Mouse (Mus musculus): ENCODE data around the gene Mef2d.

Gene Mef2d

DNA sequence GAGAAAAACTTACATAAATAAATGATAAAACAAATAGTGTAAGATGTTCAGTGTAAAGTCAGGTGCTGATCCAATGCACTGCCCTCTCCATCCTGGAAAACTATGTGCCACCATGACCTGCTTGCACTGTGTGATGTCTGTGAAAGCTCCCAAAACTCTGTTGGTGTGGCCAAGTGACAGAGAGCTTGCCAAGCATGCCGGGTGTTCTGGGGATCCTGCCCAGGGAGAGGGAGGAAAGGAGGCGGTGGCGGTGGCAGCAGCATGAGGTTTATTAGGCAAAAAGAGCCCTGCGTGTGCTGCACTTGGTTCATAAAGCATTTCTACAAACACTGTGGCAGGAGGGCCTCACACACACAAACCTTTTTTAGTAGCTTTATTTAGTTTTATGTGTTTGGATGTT is 39.2 kb downstream of the Mef2d start:
- no peak for DNase-seq (ENCODE audit: low read depth, low spot score)

DNA sequence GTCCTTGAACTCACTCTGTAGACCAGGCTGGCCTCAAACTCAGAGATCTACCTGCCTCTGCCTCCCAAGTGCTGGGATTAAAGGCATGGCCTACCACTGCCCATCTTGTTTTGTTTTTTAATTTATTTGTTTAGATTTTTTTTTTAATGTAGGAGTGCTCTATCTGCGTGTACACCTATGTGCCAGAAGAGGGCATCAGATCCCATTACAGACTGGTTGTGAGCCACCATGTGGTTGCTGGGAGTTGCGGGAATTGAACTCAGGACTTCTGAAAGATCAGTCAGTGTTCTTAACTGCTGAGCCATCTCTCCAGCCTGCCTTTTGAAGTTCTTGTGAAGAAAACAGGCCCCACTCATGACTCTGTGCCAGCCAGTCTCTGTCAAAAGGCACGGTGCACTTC is 44.3 kb downstream of the Mef2d start:
- peak; percentile 45 for DNase-seq (ENCODE audit: low read depth, low spot score)

DNA sequence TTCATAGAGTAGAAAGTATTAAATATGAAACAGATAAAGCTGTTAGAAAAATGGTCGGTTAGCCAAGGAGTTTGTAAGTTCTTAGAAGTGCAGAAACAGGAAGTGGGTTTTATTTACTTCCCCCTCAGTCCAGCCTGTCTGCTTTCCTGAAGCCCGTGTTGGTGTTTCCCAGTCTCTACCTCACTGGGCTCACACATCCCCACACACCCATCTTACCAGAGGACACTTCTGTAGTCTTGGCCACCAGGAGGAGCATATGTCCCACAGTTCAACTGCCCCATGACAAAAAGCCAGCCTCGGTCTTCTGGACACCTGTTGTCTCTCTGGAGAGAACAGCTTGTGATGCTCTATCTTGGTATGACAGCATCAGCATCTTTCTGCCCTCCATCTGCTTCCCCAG is 49.0 kb downstream of the Mef2d start:
- DNase-seq (ENCODE audit: low read depth, low spot score) = peak; percentile 46

DNA sequence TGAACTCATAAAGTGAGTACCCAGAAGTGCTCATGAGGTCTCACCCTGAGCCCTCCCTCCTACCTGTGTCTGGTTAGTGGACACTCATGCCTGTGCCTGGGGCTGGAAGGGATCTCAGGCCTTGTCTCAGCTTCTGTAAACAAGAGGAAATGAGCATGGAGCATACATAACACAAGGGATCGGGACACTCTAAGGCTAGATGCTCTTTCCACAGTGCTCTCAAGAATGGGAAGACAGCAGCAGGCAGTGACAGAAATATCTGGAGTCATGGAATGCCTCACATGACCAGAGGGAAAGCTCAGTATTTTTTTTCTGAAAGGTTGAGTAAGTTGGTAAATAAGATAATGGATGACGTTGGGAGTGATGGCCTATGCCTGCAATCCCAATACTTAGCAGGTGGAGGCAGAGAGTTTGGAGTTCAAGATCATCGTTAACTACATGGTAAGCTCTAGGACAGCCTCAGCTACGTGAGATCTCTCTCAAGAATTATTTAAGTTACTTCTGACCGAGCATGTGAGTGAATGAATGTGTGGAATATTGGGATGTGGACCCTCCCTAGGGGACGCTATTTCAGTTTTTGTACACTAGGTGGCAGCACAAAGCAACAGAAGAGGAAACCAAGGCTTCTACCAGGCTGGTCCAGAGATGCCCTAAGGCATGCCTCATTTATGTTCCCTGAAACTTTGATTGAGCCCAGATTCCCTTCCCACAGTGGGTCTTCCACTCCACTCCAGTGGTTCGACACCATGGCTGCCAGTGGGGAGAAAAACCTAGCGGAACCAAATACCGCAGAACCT is 49.8 kb downstream of the Mef2d start:
- peak; percentile 63 for DNase-seq (ENCODE audit: low read depth, low spot score)

DNA sequence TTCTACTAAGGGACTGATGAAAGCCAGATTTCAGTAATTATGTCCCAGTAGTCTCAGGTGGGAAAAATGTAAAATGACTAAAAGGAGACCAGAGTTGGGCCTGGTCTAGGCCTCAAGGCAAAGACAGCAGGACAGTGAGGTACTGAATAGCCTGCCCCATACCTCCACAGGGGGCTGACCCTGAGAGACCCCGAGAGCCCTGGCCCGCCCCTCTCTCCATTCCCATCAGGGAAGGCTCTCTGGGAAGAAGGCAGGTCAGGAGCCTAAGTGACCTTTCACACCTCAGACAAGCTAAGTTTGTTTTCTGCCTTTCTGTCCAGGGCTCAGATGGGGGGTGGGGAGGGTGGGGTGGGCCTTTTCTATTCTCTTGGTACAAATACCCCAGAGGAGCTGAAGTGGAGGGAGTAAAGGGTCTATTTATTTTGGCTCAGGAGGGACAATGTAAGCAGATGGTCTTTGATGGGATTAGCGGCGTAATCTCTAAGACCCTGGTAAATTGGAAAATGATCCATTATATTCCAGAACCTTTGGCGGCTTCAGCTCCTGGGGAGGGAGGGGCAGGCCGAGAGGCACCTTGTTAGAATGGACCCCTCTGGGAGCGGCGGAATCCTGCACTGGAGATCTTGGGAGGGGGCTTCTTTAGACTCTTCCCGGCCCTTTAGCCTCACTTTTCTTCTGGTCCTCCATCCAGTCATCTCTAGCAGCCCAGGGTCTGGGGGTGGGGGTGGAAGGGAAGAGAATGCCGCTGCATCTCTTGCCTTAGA is 55.8 kb downstream of the Mef2d start:
- DNase-seq (ENCODE audit: low read depth, low spot score) = no peak

DNA sequence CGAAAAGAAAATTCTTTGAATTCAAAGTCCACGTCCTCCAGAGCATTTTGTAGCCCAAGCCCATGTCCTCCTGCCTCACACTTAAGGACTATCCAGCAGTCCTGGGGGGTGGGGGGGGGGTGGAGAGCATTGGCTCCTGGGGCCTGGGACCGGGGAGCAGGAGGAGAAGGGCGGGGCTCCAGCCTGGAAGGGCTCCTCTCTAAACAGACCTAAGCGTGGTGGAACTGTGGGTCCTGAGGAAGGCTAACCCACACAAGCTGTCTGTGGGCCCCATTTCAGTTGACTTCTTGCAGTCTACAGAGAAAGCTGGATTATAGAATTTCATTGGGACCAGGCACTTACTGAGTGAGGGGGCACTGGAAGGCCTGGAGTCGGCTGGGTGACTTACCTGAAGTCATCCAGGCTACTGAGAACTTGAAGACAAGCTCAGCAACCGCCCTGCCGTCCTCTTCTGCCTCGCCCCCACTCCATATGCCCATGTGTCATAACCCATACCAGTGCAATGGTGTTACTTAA is 56.4 kb downstream of the Mef2d start:
- DNase-seq (ENCODE audit: low read depth, low spot score) = no peak

DNA sequence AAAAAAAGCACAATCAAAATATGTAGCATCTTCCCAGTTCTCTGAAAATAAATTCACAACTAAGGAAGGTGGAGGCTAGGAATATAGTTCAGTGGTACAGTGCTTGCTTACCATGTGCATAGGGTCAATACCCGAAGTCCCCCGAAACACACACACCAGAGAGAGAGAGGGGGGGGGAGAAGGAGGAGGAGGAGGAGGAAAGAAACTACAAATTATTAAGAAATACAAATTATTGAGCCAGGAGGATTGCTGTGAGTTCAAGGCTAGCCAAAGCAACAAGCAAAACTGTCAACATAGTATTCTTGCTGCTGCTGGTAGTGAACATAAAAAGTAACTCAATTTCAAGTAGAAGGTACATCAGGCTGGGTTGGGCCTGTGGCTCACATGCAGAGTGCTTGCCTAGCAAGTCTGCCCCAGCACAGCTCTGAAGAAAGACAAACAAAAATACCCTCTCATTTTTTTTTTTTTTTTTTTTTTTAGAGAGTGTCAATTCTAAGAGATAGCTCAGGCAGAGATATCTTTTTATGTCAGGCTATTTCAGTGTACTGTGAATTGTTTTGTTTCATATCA is 57.5 kb downstream of the Mef2d start:
- no peak for DNase-seq (ENCODE audit: low read depth, low spot score)

DNA sequence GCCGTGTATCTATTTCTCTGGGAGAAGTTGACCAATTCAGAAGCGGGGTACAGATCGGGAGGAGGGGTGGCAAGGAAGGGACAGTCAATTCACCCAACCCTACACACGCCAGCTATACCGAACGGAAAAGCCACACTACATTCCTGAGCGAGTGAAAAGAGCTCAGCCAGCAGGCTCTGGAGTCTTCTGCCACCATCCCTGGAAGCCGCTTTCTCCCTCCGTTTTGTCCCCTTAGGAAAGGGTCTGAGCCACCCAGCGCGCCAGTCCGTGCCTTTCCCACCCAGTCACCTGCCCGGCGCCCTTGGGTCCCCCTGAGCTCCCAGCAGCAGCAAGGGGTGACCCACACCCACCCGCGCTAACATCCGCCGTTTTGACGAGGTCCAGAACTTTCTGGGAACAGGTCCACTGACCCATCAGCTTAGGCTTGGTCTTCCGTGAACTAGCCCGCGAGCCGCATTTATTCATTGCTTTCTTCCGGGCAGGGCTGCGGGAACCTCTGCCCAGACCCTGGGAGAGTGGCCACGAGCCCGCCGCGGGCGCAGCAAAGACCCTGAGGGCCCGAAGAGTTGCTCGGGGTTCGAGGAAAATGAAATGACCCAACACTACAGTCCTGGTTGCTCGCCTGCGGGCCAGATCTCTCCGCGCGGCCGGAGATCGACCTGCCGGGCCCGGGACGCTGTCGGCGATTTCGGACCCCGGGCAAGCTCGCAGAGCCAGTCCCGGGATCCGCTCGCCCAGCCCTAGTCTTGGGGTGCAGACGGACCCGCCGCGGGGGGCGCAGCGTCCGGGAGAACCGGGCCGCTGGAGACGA is 58.2 kb downstream of the Mef2d start:
- no peak for DNase-seq (ENCODE audit: low read depth, low spot score)

DNA sequence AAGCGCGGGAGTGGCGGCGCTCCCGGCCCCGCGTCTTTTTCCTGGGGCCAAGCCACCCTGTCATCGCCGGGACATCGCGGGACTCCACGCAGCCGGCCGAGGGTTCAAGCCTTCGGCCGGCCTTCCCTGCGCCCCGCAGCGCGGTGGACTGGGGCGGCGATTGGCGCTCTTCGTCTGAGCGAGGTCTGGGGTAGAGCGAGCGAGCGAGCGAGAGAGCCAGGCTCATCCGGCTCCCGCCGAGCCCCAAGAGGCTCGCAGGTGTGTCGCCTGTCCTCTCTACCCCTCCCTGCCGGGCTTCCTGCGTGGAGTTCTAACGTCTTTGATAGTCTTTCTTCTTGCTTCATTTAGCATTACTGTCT is 58.8 kb downstream of the Mef2d start:
- no peak for DNase-seq (ENCODE audit: low read depth, low spot score)

DNA sequence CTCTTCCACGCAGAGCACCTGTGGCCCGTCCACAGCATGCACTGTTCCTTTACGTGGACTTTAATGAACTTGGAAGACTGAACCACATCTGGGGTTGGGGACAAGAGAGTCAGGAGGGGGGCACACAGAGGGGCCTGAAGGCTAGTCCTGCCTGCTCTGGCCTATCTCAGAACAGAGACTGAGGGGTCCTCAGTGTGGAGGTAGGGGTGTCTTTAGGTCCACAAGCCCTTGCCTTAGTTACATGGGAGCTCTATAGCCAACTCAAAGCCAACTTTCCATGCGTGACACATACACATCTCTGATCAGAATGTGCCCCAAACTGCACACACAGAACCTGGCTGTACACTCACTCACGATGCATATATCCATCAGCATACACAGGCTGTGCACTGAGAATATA is 59.5 kb downstream of the Mef2d start:
- DNase-seq (ENCODE audit: low read depth, low spot score) = no peak

DNA sequence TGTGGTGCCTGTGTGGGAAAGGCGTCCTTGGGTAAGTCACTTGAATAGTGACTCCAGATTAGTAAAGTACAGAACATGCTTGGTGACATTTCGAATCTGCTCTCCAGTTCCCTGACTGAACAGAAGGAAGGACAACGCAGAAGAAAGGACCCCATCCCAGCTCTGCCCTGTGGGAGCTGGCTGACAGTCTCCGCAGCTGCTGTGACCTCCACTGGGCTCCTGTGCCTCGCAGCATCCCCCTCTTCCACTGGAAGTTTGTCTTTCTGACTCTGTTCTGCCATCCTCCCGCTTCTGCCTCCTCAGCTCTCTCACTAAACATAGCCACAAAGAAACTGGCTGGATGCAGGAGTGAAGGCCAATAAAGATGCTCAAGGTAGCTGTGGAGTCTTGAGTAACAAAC is 60.8 kb downstream of the Mef2d start:
- no peak for DNase-seq (ENCODE audit: low read depth, low spot score)

DNA sequence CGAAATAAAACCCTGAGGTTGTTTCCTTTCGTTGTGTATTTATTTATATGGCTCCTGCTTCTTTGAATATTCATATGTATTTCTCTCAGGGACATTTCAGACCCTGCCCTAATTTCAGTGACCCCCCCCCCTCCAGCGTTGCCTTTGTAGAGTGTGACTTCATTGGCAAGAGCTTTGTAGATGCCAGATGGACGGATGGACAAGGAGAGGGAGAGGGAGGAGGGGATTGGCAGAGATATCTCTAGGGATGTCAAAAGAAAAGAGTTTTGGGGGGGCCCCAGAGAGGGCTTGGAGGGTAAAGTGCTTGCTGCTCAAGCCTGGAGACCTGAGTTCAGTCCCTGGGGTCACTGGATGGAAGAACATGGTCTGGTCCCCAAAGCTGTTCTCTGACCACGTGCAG is 61.3 kb downstream of the Mef2d start:
- no peak for DNase-seq (ENCODE audit: low read depth, low spot score)

DNA sequence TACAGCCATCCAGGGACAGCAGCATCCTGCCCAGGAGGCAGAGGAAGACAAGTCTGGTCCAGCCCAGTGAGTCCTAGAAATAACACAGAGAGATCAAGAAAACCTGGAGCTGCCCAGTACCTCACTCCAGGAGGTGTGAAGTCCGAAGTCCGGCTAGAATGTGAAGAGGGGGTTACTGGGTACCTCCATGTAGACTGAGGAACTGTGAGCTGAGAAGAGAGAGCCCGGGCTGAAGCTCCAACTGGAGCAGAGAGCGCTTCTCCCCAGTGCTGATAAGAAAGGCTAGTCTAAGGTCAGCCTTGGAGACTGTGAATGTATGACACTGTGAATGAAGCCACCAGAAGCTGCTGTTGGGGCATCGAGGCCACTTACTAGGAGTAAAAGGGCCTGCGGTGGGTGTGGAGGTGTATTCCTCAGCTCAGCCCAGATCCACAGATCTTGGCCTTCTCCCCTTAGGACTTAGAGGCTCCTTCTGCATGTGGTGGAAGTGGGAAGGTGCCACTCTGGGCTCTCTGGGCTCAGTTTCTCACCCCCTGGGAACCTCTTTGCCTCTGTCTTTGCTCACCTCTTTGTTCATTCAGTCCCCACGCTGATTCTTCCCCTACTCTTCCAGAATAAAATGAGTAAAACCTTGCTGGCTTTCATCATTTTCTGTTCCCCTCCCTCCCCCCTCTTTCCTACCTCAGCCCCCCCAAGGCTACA is 62.0 kb downstream of the Mef2d start:
- no peak for DNase-seq (ENCODE audit: low read depth, low spot score)

DNA sequence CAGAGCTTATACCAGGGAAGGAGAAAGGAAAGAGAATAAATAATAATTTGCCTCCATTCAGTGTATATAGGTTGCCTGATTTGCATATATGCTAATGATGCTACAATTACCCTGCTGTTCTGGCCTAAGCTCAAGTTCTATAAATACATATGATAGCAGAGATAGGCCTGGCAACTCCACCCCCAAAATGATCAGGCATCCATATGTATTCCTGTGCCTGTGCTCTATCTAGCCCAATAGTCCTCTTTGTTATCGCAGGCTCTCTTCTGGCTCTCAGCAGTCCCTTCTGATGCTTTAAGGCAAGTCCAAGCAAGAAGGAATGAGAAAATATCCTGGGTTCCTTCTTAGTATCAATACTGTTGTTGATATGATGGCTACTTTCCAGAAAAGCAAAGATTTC is 62.6 kb downstream of the Mef2d start:
- no peak for DNase-seq (ENCODE audit: low read depth, low spot score)

DNA sequence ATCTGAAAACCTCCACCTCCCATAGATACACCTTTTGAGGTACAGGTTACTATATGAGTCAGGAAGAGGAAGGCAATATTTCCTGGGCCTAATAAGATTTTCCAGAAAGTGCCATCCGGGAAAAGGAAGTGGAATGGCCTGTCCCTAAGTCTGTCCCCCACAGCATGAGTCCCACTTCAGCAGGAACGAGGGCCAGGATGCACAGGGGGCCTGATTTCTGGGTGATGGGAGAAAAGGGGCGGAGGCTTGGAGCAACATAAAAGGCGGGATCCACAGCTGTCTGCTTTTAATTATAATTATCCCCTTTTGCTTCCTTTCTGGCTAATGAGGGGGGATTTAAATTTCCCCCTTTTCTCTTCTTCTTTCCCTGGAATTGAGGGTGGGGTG is 63.0 kb downstream of the Mef2d start:
- no peak for DNase-seq (ENCODE audit: low read depth, low spot score)

DNA sequence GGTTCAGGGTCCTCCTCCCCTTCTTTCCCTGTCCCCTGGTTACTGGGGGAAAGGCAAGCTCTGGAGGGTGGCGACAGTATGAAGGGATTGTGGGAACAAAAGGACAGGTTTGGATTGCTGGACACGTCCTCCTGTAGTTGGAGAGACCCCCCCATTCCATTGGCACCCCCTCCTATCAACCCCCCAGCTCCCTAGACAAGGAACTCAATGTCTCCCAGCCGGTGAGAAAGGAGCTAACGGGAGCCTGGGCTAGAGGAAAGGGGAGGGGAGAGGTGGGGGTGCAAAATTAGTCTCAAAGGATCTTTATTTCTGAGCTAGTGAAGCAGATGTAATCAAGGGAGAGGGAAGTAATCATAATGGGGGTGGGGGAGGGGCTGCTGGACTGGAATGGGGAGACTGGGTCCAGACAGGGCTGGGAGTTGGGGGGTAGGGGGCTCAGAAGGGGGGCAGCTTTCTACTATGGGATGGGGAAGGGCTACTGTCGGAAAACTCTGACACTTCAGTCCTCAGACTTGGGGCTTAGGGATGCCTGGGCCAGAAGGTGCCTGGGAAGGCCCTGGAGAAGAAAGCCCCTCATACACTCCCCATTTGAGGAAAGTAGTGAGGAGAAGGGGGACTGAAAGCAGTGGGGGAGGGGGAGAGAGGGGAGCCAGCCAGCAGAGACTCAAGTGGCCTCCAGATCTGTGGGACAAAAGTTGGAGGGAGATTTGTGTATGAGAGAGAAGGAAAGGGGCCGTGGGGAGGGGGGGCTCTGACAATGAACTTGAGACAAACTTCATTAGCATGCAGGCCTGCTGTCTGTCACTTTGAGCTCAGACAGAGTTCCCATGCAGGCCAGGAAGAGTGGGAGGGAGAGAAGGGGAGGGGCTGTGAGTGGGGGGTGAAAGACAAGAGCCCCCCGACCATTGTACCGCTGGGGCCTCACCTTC is 63.7 kb downstream of the Mef2d start:
- no peak for DNase-seq (ENCODE audit: low read depth, low spot score)

DNA sequence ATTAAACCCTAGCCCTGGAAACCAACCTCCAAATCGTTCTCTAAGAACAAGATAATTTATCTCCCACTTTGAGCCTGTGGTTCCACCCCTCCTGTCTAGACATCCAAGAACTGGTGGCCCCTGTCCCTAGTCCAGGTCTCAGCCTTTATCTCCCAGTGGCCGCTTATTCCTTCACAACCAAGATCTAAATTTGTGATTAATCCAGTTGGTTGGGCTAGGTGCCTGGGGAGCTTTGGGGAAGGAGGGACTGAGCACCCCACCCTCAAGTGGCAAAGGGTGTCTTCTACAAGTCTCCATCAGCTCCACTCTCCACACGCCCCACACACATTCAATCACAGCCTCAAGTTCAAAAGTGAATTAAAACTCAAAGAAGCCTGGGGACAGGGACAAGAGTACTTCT is 64.3 kb downstream of the Mef2d start:
- no peak for DNase-seq (ENCODE audit: low read depth, low spot score)

DNA sequence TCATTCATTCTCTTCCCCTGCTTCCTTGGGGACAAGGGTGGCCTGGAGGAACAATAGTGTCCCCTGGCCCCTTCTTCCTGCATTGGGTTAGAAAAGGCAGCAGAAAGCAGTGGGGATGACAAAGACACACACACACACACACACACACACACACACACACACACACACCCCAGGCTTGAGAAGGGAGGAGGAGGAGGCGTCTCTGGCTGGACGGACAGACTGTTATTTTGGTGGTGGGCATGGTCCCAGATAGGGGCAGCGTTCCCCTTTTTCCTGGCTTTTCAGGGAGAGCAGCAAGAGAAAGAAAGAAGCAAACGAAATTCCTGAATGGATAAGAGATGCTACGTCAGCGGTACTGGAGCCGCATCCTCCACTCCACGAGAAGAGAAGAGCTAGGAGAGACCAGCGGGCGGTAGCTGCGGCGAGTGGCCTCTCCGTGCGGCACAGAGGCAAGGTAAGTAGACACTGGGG is 64.8 kb downstream of the Mef2d start:
- DNase-seq (ENCODE audit: low read depth, low spot score) = no peak

DNA sequence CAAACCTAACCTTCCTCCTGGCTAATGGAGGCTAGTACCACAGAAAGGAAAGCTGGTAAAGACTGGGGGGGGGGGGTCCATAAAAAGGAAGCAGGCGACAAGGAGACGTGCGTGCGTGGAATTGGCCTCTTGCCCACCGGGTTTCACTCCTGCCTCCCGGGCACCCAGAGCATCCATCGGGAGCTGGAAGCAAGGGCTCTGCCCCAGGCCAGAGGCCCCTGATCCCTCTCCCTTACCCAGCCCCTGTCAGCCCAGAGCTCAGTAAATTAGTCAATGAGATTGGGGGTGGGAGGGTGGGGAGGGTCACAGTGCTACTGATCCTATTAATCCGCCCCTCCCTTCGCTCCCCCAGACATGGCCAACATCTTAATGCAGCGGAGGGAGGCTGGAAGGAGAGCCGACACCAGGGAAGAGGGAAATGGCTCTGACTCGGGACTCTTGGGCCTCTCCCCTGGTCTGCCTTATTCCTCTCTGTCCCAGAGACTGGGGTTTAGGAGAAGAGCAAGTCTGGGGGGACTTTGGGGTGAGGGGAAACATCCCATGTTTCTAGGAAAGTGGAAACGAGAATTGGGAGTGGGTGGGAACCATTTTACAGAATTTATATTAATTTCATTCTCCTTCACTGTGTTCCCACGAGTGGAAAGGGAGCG is 65.4 kb downstream of the Mef2d start:
- DNase-seq (ENCODE audit: low read depth, low spot score) = no peak

Measured in ES-CJ7 (cell line).